Mouse (Mus musculus) ES-E14 (cell line): ENCODE results near the gene Pcna. TPM values are rescaled to one million over a fixed set of nuclear protein-coding genes. Genes with fewer than 3 reads are reported as not detected.

Experiments
- DNase-seq: peaks from one replicate; pipeline ENCODE4 v3.0.0-alpha.2; 2013; ENCODE audit warnings: low read depth, low spot score
- H3K27ac ChIP-seq: 2 replicates; pipeline ENCODE4 v1.5.1; 2012; ENCODE audit warnings: low read depth, mild to moderate bottlenecking, low read length, moderate library complexity, mixed read lengths; ENCODE audit not compliant: poor library complexity, insufficient read depth, severe bottlenecking
- H3K36me3 ChIP-seq: 2 replicates; pipeline ENCODE4 v1.6.1; 2012; ENCODE audit warnings: mild to moderate bottlenecking, low read length, moderate library complexity, mixed read lengths; ENCODE audit not compliant: control insufficient read depth, poor library complexity, insufficient read depth, severe bottlenecking
- H3K4me1 ChIP-seq, 2 experiments: fragments of 150-350 bp in 1 of 2; sonication (generic) in 1 of 2; 2 replicates each; pipeline ENCODE4 v1.6.1; 2012; ENCODE audit warnings: low read length in 2 of 2, mild to moderate bottlenecking in 1 of 2, mixed read lengths in 1 of 2; ENCODE audit not compliant: control insufficient read depth in 2 of 2, insufficient read depth in 2 of 2, poor library complexity in 1 of 2
- H3K4me3 ChIP-seq, 2 experiments: fragments of 150-350 bp in 1 of 2; sonication (generic) in 1 of 2; 2 replicates each; pipeline ENCODE4 v1.5.1; 2012; ENCODE audit warnings: low read length in 2 of 2, low read depth in 1 of 2, mild to moderate bottlenecking in 1 of 2, mixed read lengths in 1 of 2; ENCODE audit not compliant: insufficient read depth in 1 of 2, poor library complexity in 1 of 2, severe bottlenecking in 1 of 2
- H3K9ac ChIP-seq: 2 replicates; pipeline ENCODE4 v1.6.1; 2012; ENCODE audit warnings: low read depth, mild to moderate bottlenecking, low read length, mixed read lengths; ENCODE audit not compliant: poor library complexity, insufficient read depth, severe bottlenecking
- H3K9me3 ChIP-seq: fragments of 150-350 bp; sonication (generic); 2 replicates; pipeline ENCODE4 v1.6.1; 2012; ENCODE audit warnings: low read depth, mild to moderate bottlenecking, low read length; ENCODE audit not compliant: control insufficient read depth, insufficient read depth
- CHD2 ChIP-seq: IDR thresholded peaks from 2 replicates; pipeline ENCODE4 v1.6.1; 2014; ENCODE audit warnings: mild to moderate bottlenecking, low read depth, low read length, inconsistent platforms
- HCFC1 ChIP-seq: IDR thresholded peaks from 2 replicates; pipeline ENCODE4 v1.6.1; 2012; ENCODE audit warnings: low read length, inconsistent platforms, borderline replicate concordance; ENCODE audit not compliant: insufficient read depth
- MAFK ChIP-seq: IDR thresholded peaks from 2 replicates; pipeline ENCODE4 v1.6.1; 2014; ENCODE audit warnings: mild to moderate bottlenecking, low read depth, low read length, inconsistent platforms; ENCODE audit not compliant: insufficient read depth
- ZC3H11A ChIP-seq: IDR thresholded peaks from 2 replicates; pipeline ENCODE4 v1.6.1; 2012; ENCODE audit warnings: low read depth, mild to moderate bottlenecking, inconsistent platforms, low read length, borderline replicate concordance
- ZNF384 ChIP-seq: IDR thresholded peaks from 2 replicates; pipeline ENCODE4 v1.6.1; 2012; ENCODE audit warnings: low read depth, low read length, inconsistent platforms
- in situ Hi-C, 2 experiments: fragments of 600-800 bp; cut with MboI; formaldehyde crosslinking; loops; one replicate each; pipeline ENCODE4 v1.15.1; 2025; ENCODE audit warnings: low sequenced_read_pairs in 2 of 2, inconsistent platforms in 1 of 2; ENCODE audit not compliant: unreplicated experiment in 2 of 2
- total RNA-seq: library from RNA; depleted of rRNA; stranded (reverse); fragments of 300-350 nt; gene quantifications from 2 replicates; pipeline ENCODE4 v1.2.3, GENCODE M21; 2012

Pcna gene
- total RNA-seq, 1 experiment = 370 TPM

DNA sequence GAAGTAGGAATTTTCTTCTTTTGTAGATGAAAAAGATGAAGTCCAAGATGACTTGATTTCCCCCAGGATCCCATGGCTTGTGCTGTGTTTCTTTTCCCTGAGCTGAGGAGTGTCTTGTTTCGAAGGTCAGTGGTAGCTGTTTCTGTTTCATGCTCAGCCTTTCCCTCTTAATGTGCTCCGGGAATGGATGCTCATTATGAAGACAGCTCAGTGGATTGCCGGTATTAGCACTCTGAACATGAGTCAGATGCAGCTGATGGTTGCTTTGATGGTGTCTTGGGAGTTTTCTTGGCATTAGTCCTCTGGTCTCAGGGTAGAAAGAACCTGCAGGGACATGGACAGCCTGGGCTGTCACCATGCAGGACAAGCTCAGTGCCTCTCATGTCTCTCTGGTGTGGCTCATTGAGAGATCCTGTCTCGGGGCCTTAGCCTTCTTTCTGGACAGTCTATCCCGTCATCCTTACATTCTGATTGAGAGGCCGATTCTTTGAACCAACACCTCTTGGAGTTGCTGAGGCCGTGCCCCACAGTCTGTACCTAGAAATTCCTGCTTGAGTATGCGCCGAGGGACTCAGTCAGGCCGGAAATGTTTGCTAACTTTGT is 27.5 kb upstream of the Pcna start:
- Histone ChIP-seq H3K36me3 (peaks cover 2% of the 10 kb centered on the region; the same call in 1 of the 2 replicates), H3K27ac (no peak overlapping the region), H3K4me1 (peaks cover 8 to 23% of the 10 kb centered on the region in 2 experiments), H3K9ac (no peak overlapping the region), H3K9me3 (no peaks in the 10 kb centered on the region), H3K4me3 (no peak overlapping the region)
- no peak for TF ChIP-seq MAFK
- no peak for TF ChIP-seq CHD2
- no peak for TF ChIP-seq ZNF384
- TF ChIP-seq ZC3H11A = no peak
- TF ChIP-seq HCFC1 = no peak
- in situ Hi-C loops = no loop called here
- DNase-seq = no peak

GRCm38 (mm10) chr2:132279978-132280377 is 26.9 kb upstream of the Pcna start:
- peaks cover 6 to 20% of the 10 kb centered on the region in 2 experiments for H3K4me1 ChIP-seq
- in situ Hi-C loops = no loop called here
- H3K36me3 ChIP-seq = peaks cover 2% of the 10 kb centered on the region; the same call in 1 of the 2 replicates
- TF ChIP-seq CHD2 (no peak), ZNF384 (no peak), ZC3H11A (no peak), HCFC1 (no peak), MAFK (no peak)
- H3K9ac ChIP-seq = no peak overlapping the region
- H3K9me3 ChIP-seq = no peaks in the 10 kb centered on the region
- no peak for DNase-seq
- no peak overlapping the region for H3K4me3 ChIP-seq
- no peak overlapping the region for H3K27ac ChIP-seq

DNA sequence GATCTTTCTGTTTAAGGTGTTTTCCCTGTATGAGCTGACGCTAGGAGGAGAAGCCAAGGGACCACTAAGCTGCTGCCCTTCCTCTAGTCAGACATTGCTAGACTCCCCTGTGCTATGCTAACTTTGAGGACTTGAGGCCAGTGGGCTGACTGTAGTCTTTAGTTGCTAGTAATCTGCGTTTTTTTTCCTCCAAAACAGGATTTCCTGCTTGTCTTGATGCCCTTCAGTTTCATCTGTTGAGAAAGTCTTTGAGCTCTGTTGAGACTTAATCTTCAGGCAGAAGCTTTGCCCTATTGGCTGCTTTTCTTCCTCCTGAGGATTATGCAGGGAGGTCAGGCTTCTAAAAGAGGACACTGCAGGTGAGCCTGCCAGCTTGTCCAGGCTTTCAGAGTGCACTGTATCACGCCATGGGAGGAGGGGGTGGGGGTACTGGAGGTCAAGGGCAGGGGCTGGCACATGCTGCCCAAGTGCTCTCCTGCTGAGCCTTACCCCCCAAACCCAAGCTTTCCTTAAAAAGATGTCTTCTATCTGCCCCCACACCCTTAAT is 26.3 kb upstream of the Pcna start:
- Histone ChIP-seq H3K4me1 (peaks cover 6 to 19% of the 10 kb centered on the region in 2 experiments), H3K27ac (no peak overlapping the region), H3K9ac (no peak overlapping the region), H3K36me3 (peaks cover 2% of the 10 kb centered on the region; the same call in 1 of the 2 replicates), H3K4me3 (no peak overlapping the region), H3K9me3 (no peaks in the 10 kb centered on the region)
- TF ChIP-seq CHD2 (no peak), ZC3H11A (no peak), HCFC1 (no peak), ZNF384 (no peak), MAFK (no peak)
- DNase-seq = no peak
- in situ Hi-C loops = no loop called here

- TF ChIP-seq ZNF384 (no peak), ZC3H11A (no peak), MAFK (no peak), HCFC1 (no peak), CHD2 (no peak)
- Histone ChIP-seq H3K4me3 (no peak overlapping the region), H3K4me1 (peaks cover 6 to 19% of the 10 kb centered on the region in 2 experiments), H3K9ac (no peak overlapping the region), H3K9me3 (no peaks in the 10 kb centered on the region), H3K27ac (no peak overlapping the region), H3K36me3 (peaks cover 2% of the 10 kb centered on the region; the same call in 1 of the 2 replicates)
- no peak for DNase-seq
- in situ Hi-C loops = no loop called here
Measured at GRCm38 (mm10) chr2:132278273-132278853, 25.2 kb upstream of the Pcna start.
